Mouse (Mus musculus): Measurements from ENCODE around the gene Nhs. TPM values are rescaled to one million over a fixed set of nuclear protein-coding genes. Genes with fewer than 3 reads are reported as not detected.

The Nhs gene
- polyA plus RNA-seq, 1 experiment from 2014 or later, result 2.2 TPM

DNA sequence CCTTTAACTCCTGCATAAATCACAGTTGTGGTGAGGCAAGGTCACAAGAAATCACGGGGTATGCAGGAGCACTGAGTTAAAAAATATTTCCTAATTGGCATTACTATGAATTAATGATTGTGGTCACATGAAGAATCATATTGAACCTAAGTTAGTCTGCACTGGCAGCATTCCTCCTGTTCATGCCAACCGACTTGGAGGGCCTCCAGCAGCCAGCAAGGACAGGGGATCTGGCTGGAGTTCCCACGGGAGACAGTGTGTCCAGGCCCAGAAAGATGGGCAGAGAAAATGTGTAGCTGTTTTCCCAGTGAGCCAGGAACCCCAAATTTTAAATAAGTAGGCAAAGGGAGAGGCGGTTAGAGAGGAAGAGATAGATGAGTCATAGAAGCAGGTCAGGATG lies 249.6 kb downstream of the Nhs start:
- no peak overlapping the region for H3K9ac ChIP-seq
- 75% methylated on average over 4 of the region's 4 CpGs for WGBS
- H3K27ac ChIP-seq (ENCODE audit: low read depth), result no peak overlapping the region
- H3K4me3 ChIP-seq (ENCODE audit: low read depth, low read length), result no peak overlapping the region
- H3K27me3 ChIP-seq (ENCODE audit: insufficient read depth, low read length), result peaks cover 19% of the 10 kb centered on the region
- DNase-seq, result no peak
- no peak for TF ChIP-seq CTCF (IDR thresholded peaks at IDR 0.05; ENCODE audit: low read depth)
- no peaks in the 10 kb centered on the region for H3K4me1 ChIP-seq (ENCODE audit: insufficient read depth)
- no peak for ATAC-seq (ENCODE audit: insufficient read depth)
- no peak overlapping the region for H3K4me2 ChIP-seq
- H3K36me3 ChIP-seq (ENCODE audit: insufficient read depth), result no peaks in the 10 kb centered on the region
- no peaks in the 10 kb centered on the region for H3K9me3 ChIP-seq (ENCODE audit: low read depth, low read length)

DNA sequence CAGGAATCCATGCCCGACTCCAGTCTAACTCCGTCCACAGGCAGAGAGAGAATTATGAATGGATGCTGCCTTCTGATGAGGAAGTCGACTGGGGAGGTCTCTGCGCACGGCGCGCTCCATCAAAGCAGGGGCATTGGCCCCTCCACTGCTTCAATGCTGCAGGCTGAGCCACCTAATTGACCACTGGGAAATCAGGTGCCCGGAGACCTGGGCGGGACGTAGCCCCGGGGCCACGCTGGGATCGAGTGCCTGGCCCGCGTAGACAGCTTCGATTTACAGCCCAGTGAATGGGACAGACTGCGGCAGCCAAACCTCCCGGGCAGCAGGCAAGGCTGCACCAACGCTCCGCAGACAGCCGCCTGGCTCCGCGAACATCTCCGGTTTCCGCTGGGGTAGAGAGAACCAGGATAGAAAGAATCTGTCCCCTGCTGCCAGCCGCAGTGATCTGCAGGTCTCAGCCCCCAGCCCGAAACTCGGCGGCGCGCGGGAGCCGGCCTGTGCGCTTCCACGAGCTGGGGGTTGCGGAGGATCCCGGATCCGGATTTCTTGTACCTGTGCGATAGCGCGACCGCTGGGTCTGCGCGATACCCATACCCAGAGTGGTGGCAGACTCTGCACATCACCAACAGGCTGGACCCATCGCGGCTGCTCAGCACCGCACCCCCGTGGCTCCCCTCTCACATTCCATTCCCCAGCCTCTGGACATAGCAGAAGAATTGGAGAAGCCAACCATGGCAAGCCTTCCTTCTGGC lies 250.7 kb downstream of the Nhs start:
- Histone ChIP-seq H3K27me3 (ENCODE audit: insufficient read depth, low read length) (peaks cover 19% of the 10 kb centered on the region), H3K4me3 (ENCODE audit: low read depth, low read length) (peak overlapping the region; percentile 38), H3K4me2 (peak overlapping the region; percentile 78), H3K4me1 (ENCODE audit: insufficient read depth) (no peaks in the 10 kb centered on the region), H3K27ac (ENCODE audit: low read depth) (no peak overlapping the region), H3K9ac (no peak overlapping the region; the same call in 1 of the 2 replicates), H3K9me3 (ENCODE audit: low read depth, low read length) (no peaks in the 10 kb centered on the region), H3K36me3 (ENCODE audit: insufficient read depth) (no peaks in the 10 kb centered on the region)
- no peak for TF ChIP-seq CTCF (IDR thresholded peaks at IDR 0.05; ENCODE audit: low read depth)
- peak; percentile 72 for ATAC-seq (ENCODE audit: insufficient read depth)
- DNase-seq, result peak; percentile 48
- WGBS, result 17% methylated on average over 45 of the region's 48 CpGs

DNA sequence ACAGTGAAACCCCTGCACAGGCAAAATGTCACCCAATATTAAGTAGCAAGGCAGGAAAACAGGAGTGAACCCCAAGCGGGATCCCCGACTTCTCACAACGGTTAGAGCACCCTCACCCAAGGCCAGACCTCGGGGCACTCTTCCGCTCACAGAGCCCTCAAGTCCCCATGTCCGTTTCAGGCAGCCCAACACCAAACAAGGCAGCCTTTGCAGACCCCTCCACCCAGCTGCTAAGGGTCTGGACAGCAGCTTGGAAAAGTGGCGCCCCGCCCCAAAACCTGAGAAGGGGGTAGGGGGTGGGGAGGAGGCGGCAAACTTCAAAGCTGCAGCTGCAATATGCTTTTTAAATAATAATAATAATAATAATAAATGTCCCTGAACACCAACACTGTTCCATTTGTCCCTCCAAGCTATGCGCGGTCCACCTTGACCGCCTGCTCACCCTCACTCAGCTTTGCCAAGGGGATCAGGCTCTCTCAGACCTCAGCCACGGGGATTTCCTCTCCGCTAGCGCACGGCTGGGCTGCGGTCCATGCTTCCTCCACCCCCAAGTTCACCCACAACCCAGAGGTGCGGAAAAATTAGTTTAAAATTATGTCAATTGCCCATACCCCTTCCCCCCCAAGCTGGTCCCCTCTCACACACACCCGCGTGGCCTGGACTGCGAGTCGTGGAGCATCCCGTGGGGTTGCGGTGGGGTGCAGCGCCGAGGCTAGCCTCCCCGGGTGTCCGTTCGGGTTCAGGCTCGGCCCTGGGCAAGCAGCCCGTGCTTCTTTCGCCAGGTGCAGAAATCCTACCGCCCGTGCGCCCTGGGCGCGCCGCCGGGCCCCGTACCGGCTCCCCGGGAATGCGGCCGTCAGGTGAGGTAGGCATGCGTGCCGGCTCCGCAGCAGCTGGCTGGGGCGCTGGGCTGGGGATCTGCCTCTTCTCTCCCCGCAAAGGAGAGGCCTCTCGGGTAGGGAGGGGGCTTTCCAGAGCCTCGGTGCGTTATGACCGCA lies 251.6 kb downstream of the Nhs start:
- no peak for DNase-seq
- peak; percentile 48 for ATAC-seq (ENCODE audit: insufficient read depth)
- H3K9ac ChIP-seq, result peak overlapping the region; percentile 32
- WGBS, result 10% methylated on average over 36 of the region's 53 CpGs
- TF ChIP-seq CTCF (IDR thresholded peaks at IDR 0.05; ENCODE audit: low read depth), result no peak
- no peak overlapping the region for H3K27ac ChIP-seq (ENCODE audit: low read depth)
- peaks cover 19% of the 10 kb centered on the region for H3K27me3 ChIP-seq (ENCODE audit: insufficient read depth, low read length)
- no peaks in the 10 kb centered on the region for H3K36me3 ChIP-seq (ENCODE audit: insufficient read depth)
- peak overlapping the region; percentile 78 for H3K4me2 ChIP-seq
- peak overlapping the region; percentile 38 for H3K4me3 ChIP-seq (ENCODE audit: low read depth, low read length)
- H3K4me1 ChIP-seq (ENCODE audit: insufficient read depth), result no peaks in the 10 kb centered on the region
- no peaks in the 10 kb centered on the region for H3K9me3 ChIP-seq (ENCODE audit: low read depth, low read length)

DNA sequence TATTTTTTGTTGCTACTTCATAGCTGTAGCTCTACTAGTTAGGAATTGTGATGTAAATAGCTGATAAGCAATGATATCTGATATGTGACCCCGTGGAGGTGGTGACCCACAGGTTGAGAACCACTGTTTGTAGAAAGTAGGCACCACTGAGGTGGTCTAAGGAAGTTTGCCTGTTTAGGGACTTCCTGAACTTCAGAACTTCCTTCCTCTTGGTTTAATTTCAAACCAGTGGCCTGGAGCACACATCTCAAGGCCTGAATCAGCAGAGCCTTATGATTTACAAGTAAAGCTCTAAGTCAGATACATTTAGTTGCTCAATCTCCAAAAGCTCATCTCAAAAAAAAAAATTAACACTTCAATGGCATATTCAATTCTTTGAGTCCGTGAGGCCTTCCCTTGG lies 265.1 kb downstream of the Nhs start:
- no peak overlapping the region for H3K4me3 ChIP-seq (ENCODE audit: low read depth, low read length)
- no peak overlapping the region for H3K27ac ChIP-seq (ENCODE audit: low read depth)
- H3K27me3 ChIP-seq (ENCODE audit: insufficient read depth, low read length), result no peaks in the 10 kb centered on the region
- no peaks in the 10 kb centered on the region for H3K36me3 ChIP-seq (ENCODE audit: insufficient read depth)
- H3K9ac ChIP-seq, result no peak overlapping the region
- H3K9me3 ChIP-seq (ENCODE audit: low read depth, low read length), result no peaks in the 10 kb centered on the region
- H3K4me1 ChIP-seq (ENCODE audit: insufficient read depth), result no peaks in the 10 kb centered on the region
- ATAC-seq (ENCODE audit: insufficient read depth) (no peak), DNase-seq (no peak)
- WGBS, result 65% methylated on average over 2 of the region's 2 CpGs
- H3K4me2 ChIP-seq, result no peak overlapping the region
- no peak for TF ChIP-seq CTCF (IDR thresholded peaks at IDR 0.05; ENCODE audit: low read depth)

DNA sequence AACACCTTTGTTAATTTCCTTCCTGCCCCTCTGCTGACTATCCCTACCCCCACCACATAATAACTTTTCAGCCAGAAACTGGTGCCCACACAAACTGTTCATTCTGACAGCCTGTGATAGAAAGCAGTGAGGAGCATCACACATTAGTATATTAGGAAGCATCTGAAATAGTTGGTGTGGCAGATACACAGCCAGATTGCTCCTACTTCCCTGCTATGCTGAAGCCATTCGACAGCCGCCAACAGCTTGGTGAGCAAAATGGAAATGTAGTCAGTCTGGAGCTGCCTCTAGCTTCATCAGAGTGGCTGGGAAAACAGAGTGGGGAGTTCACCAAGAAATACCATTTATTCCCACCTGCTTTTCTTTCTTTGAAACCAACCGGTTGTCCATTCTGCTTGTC lies 275.9 kb downstream of the Nhs start:
- Histone ChIP-seq H3K4me2 (no peak overlapping the region), H3K36me3 (ENCODE audit: insufficient read depth) (no peaks in the 10 kb centered on the region), H3K9me3 (ENCODE audit: low read depth, low read length) (no peaks in the 10 kb centered on the region), H3K4me1 (ENCODE audit: insufficient read depth) (no peaks in the 10 kb centered on the region), H3K27me3 (ENCODE audit: insufficient read depth, low read length) (no peaks in the 10 kb centered on the region), H3K9ac (no peak overlapping the region), H3K4me3 (ENCODE audit: low read depth, low read length) (no peak overlapping the region), H3K27ac (ENCODE audit: low read depth) (no peak overlapping the region)
- ATAC-seq (ENCODE audit: insufficient read depth) (no peak), DNase-seq (no peak)
- WGBS, result 82% methylated on average over 3 of the region's 3 CpGs
- TF ChIP-seq CTCF (IDR thresholded peaks at IDR 0.05; ENCODE audit: low read depth), result no peak

GRCm38 (mm10) chrX:161877123-161877522 lies 282.4 kb downstream of the Nhs start:
- no peaks in the 10 kb centered on the region for H3K4me1 ChIP-seq (ENCODE audit: insufficient read depth)
- H3K9ac ChIP-seq, result no peak overlapping the region
- H3K4me3 ChIP-seq (ENCODE audit: low read depth, low read length), result no peak overlapping the region
- H3K4me2 ChIP-seq, result no peak overlapping the region
- H3K36me3 ChIP-seq (ENCODE audit: insufficient read depth), result no peaks in the 10 kb centered on the region
- no peak for TF ChIP-seq CTCF (IDR thresholded peaks at IDR 0.05; ENCODE audit: low read depth)
- 79% methylated on average over 1 of the region's 1 CpGs for WGBS
- DNase-seq (no peak), ATAC-seq (ENCODE audit: insufficient read depth) (no peak)
- no peaks in the 10 kb centered on the region for H3K27me3 ChIP-seq (ENCODE audit: insufficient read depth, low read length)
- no peak overlapping the region for H3K27ac ChIP-seq (ENCODE audit: low read depth)
- H3K9me3 ChIP-seq (ENCODE audit: low read depth, low read length), result no peaks in the 10 kb centered on the region

- H3K27ac ChIP-seq (ENCODE audit: low read depth), result no peak overlapping the region
- no peaks in the 10 kb centered on the region for H3K4me1 ChIP-seq (ENCODE audit: insufficient read depth)
- no peak overlapping the region for H3K4me2 ChIP-seq
- TF ChIP-seq CTCF (IDR thresholded peaks at IDR 0.05; ENCODE audit: low read depth), result peak; percentile 32; the same call in 1 of the 2 replicates
- no peaks in the 10 kb centered on the region for H3K27me3 ChIP-seq (ENCODE audit: insufficient read depth, low read length)
- DNase-seq, result peak; percentile 54
- H3K9me3 ChIP-seq (ENCODE audit: low read depth, low read length), result no peaks in the 10 kb centered on the region
- no peak for ATAC-seq (ENCODE audit: insufficient read depth)
- no peak overlapping the region for H3K9ac ChIP-seq
- no peaks in the 10 kb centered on the region for H3K36me3 ChIP-seq (ENCODE audit: insufficient read depth)
- no peak overlapping the region for H3K4me3 ChIP-seq (ENCODE audit: low read depth, low read length)
These were observed 286.0 kb downstream of the Nhs start for GRCm38 (mm10) chrX:161873511-161873910.

All from lung, embryonic 14.5 days (tissue).